Mouse (Mus musculus): ENCODE measurements around the gene Wdr91. TPM values are rescaled to one million over a fixed set of nuclear protein-coding genes. Genes with fewer than 3 reads are reported as not detected.

The Wdr91 gene
- total RNA-seq, 1 experiment: 22.6 TPM

DNA sequence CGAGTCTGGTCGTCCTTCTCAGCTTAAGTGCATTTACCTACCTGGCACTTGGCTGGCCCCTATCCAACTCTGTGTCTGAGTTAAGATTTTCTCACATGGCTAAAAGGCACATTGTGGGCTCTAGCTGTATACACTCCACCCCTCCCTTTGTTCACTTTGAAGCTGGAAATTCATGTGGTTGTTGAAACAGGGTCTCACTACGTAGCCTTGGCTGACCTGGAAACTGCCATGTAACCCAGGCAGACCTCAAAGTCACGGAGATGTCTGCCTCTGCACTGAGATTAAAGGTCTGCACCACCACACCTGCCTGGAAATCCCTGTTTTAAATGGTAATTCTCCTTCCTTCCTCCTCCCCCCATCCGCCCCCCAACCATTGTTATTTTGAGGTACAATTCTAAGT, 32.8 kb upstream of the Wdr91 start:
- H3K9ac ChIP-seq (ENCODE audit: insufficient read depth, low read depth, low read length, poor library complexity, severe bottlenecking): no peak overlapping the region
- no peak for DNase-seq (ENCODE audit: low read depth, low spot score)
- no peaks in the 10 kb centered on the region for H3K9me3 ChIP-seq (ENCODE audit: control insufficient read depth, insufficient read depth, low read depth, low read length)
- no peak overlapping the region for H3K4me3 ChIP-seq (ENCODE audit: insufficient read depth in 1 of 2, low read depth in 1 of 2, low read length in 2 of 2, poor library complexity in 1 of 2, severe bottlenecking in 1 of 2)
- no peak for TF ChIP-seq HCFC1 (IDR thresholded peaks at IDR 0.05; ENCODE audit: borderline replicate concordance, insufficient read depth, low read length)
- TF ChIP-seq ZNF384 (IDR thresholded peaks at IDR 0.05; ENCODE audit: low read depth, low read length): no peak
- no peak for TF ChIP-seq ZC3H11A (IDR thresholded peaks at IDR 0.05; ENCODE audit: borderline replicate concordance, low read depth, low read length)
- TF ChIP-seq CHD2 (IDR thresholded peaks at IDR 0.05; ENCODE audit: low read depth, low read length): no peak
- no peak for TF ChIP-seq MAFK (IDR thresholded peaks at IDR 0.05; ENCODE audit: insufficient read depth, low read depth, low read length)
- in situ Hi-C loops (cut with MboI; ENCODE audit: low sequenced_read_pairs in 2 of 2, unreplicated experiment in 2 of 2): no loop called here
- no peaks in the 10 kb centered on the region for H3K36me3 ChIP-seq (ENCODE audit: control insufficient read depth, insufficient read depth, low read length, poor library complexity, severe bottlenecking)
- no peak overlapping the region for H3K27ac ChIP-seq (ENCODE audit: insufficient read depth, low read depth, low read length, poor library complexity, severe bottlenecking)
- peaks cover 2 to 14% of the 10 kb centered on the region in 2 experiments; a peak in 2 of 4 replicates for H3K4me1 ChIP-seq (ENCODE audit: control insufficient read depth in 2 of 2, insufficient read depth in 2 of 2, low read length in 2 of 2, poor library complexity in 1 of 2)

GRCm38 (mm10) chr6:34942446-34942845, 31.8 kb upstream of the Wdr91 start:
- H3K4me1 ChIP-seq (ENCODE audit: control insufficient read depth in 2 of 2, insufficient read depth in 2 of 2, low read length in 2 of 2, poor library complexity in 1 of 2): peaks cover 2 to 17% of the 10 kb centered on the region in 2 experiments; a peak in 2 of 4 replicates
- DNase-seq (ENCODE audit: low read depth, low spot score): no peak
- no peaks in the 10 kb centered on the region for H3K9me3 ChIP-seq (ENCODE audit: control insufficient read depth, insufficient read depth, low read depth, low read length)
- H3K9ac ChIP-seq (ENCODE audit: insufficient read depth, low read depth, low read length, poor library complexity, severe bottlenecking): no peak overlapping the region
- H3K27ac ChIP-seq (ENCODE audit: insufficient read depth, low read depth, low read length, poor library complexity, severe bottlenecking): no peak overlapping the region
- no peak overlapping the region for H3K4me3 ChIP-seq (ENCODE audit: insufficient read depth in 1 of 2, low read depth in 1 of 2, low read length in 2 of 2, poor library complexity in 1 of 2, severe bottlenecking in 1 of 2)
- TF ChIP-seq CHD2 (IDR thresholded peaks at IDR 0.05; ENCODE audit: low read depth, low read length) (no peak), ZNF384 (IDR thresholded peaks at IDR 0.05; ENCODE audit: low read depth, low read length) (no peak), HCFC1 (IDR thresholded peaks at IDR 0.05; ENCODE audit: borderline replicate concordance, insufficient read depth, low read length) (no peak), MAFK (IDR thresholded peaks at IDR 0.05; ENCODE audit: insufficient read depth, low read depth, low read length) (no peak), ZC3H11A (IDR thresholded peaks at IDR 0.05; ENCODE audit: borderline replicate concordance, low read depth, low read length) (no peak)
- in situ Hi-C loops (cut with MboI; ENCODE audit: low sequenced_read_pairs in 2 of 2, unreplicated experiment in 2 of 2): no loop called here
- no peaks in the 10 kb centered on the region for H3K36me3 ChIP-seq (ENCODE audit: control insufficient read depth, insufficient read depth, low read length, poor library complexity, severe bottlenecking)

DNA sequence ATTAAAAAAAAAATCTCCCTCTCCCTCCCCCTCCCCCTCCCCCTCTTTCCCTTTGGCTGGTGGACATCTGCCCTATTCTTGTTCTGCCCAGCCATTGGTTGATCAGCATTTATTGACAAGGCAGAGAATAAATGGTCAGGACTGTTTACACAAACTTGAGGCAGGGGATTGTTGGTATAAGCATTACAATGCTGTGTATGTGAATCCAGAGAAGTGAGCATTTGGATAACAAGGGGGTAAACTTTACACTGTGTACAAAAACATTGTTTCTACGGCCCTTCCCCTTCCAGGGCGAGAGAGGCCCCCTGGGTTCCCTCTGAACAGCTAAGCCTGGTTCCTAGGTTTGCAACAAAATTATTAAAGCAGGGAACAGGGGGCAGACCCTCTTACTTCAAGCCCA, 30.8 kb upstream of the Wdr91 start:
- no peak for TF ChIP-seq ZC3H11A (IDR thresholded peaks at IDR 0.05; ENCODE audit: borderline replicate concordance, low read depth, low read length)
- no peak for TF ChIP-seq HCFC1 (IDR thresholded peaks at IDR 0.05; ENCODE audit: borderline replicate concordance, insufficient read depth, low read length)
- no peak for TF ChIP-seq MAFK (IDR thresholded peaks at IDR 0.05; ENCODE audit: insufficient read depth, low read depth, low read length)
- TF ChIP-seq CHD2 (IDR thresholded peaks at IDR 0.05; ENCODE audit: low read depth, low read length): no peak
- no peak for TF ChIP-seq ZNF384 (IDR thresholded peaks at IDR 0.05; ENCODE audit: low read depth, low read length)
- no peak overlapping the region for H3K27ac ChIP-seq (ENCODE audit: insufficient read depth, low read depth, low read length, poor library complexity, severe bottlenecking)
- in situ Hi-C loops (cut with MboI; ENCODE audit: low sequenced_read_pairs in 2 of 2, unreplicated experiment in 2 of 2): no loop called here
- H3K4me3 ChIP-seq (ENCODE audit: insufficient read depth in 1 of 2, low read depth in 1 of 2, low read length in 2 of 2, poor library complexity in 1 of 2, severe bottlenecking in 1 of 2): no peak overlapping the region
- H3K9me3 ChIP-seq (ENCODE audit: control insufficient read depth, insufficient read depth, low read depth, low read length): no peaks in the 10 kb centered on the region
- H3K9ac ChIP-seq (ENCODE audit: insufficient read depth, low read depth, low read length, poor library complexity, severe bottlenecking): no peak overlapping the region
- no peak for DNase-seq (ENCODE audit: low read depth, low spot score)
- H3K36me3 ChIP-seq (ENCODE audit: control insufficient read depth, insufficient read depth, low read length, poor library complexity, severe bottlenecking): no peaks in the 10 kb centered on the region
- H3K4me1 ChIP-seq (ENCODE audit: control insufficient read depth in 2 of 2, insufficient read depth in 2 of 2, low read length in 2 of 2, poor library complexity in 1 of 2): peaks cover 2 to 17% of the 10 kb centered on the region in 2 experiments; a peak in 2 of 4 replicates

- DNase-seq (ENCODE audit: low read depth, low spot score): no peak
- in situ Hi-C loops (cut with MboI; ENCODE audit: low sequenced_read_pairs in 2 of 2, unreplicated experiment in 2 of 2): no loop called here
- TF ChIP-seq MAFK (IDR thresholded peaks at IDR 0.05; ENCODE audit: insufficient read depth, low read depth, low read length) (no peak), ZC3H11A (IDR thresholded peaks at IDR 0.05; ENCODE audit: borderline replicate concordance, low read depth, low read length) (no peak), CHD2 (IDR thresholded peaks at IDR 0.05; ENCODE audit: low read depth, low read length) (no peak), HCFC1 (IDR thresholded peaks at IDR 0.05; ENCODE audit: borderline replicate concordance, insufficient read depth, low read length) (no peak), ZNF384 (IDR thresholded peaks at IDR 0.05; ENCODE audit: low read depth, low read length) (no peak)
- Histone ChIP-seq H3K36me3 (ENCODE audit: control insufficient read depth, insufficient read depth, low read length, poor library complexity, severe bottlenecking) (no peaks in the 10 kb centered on the region), H3K9me3 (ENCODE audit: control insufficient read depth, insufficient read depth, low read depth, low read length) (no peaks in the 10 kb centered on the region), H3K27ac (ENCODE audit: insufficient read depth, low read depth, low read length, poor library complexity, severe bottlenecking) (no peak overlapping the region), H3K9ac (ENCODE audit: insufficient read depth, low read depth, low read length, poor library complexity, severe bottlenecking) (no peak overlapping the region), H3K4me3 (ENCODE audit: insufficient read depth in 1 of 2, low read depth in 1 of 2, low read length in 2 of 2, poor library complexity in 1 of 2, severe bottlenecking in 1 of 2) (no peak overlapping the region), H3K4me1 (ENCODE audit: control insufficient read depth in 2 of 2, insufficient read depth in 2 of 2, low read length in 2 of 2, poor library complexity in 1 of 2) (peaks cover 2 to 17% of the 10 kb centered on the region in 2 experiments; a peak in 2 of 4 replicates)
Observed at GRCm38 (mm10) chr6:34939451-34939850, 28.8 kb upstream of the Wdr91 start.

GRCm38 (mm10) chr6:34938929-34939325, 28.3 kb upstream of the Wdr91 start:
- no peak overlapping the region for H3K9ac ChIP-seq (ENCODE audit: insufficient read depth, low read depth, low read length, poor library complexity, severe bottlenecking)
- TF ChIP-seq ZC3H11A (IDR thresholded peaks at IDR 0.05; ENCODE audit: borderline replicate concordance, low read depth, low read length) (no peak), ZNF384 (IDR thresholded peaks at IDR 0.05; ENCODE audit: low read depth, low read length) (no peak)
- no peak overlapping the region for H3K4me3 ChIP-seq (ENCODE audit: insufficient read depth in 1 of 2, low read depth in 1 of 2, low read length in 2 of 2, poor library complexity in 1 of 2, severe bottlenecking in 1 of 2)
- no peaks in the 10 kb centered on the region; the same call in 1 of the 2 replicates for H3K36me3 ChIP-seq (ENCODE audit: control insufficient read depth, insufficient read depth, low read length, poor library complexity, severe bottlenecking)
- H3K27ac ChIP-seq (ENCODE audit: insufficient read depth, low read depth, low read length, poor library complexity, severe bottlenecking): no peak overlapping the region
- H3K4me1 ChIP-seq (ENCODE audit: control insufficient read depth in 2 of 2, insufficient read depth in 2 of 2, low read length in 2 of 2, poor library complexity in 1 of 2): peaks cover 2 to 14% of the 10 kb centered on the region in 2 experiments; a peak in 2 of 4 replicates
- in situ Hi-C loops (cut with MboI; ENCODE audit: low sequenced_read_pairs in 2 of 2, unreplicated experiment in 2 of 2): no loop called here
- no peaks in the 10 kb centered on the region for H3K9me3 ChIP-seq (ENCODE audit: control insufficient read depth, insufficient read depth, low read depth, low read length)
- DNase-seq (ENCODE audit: low read depth, low spot score): no peak
